Mouse (Mus musculus) heart, adult 2 months (tissue): ENCODE data around the gene Ano2.

ENCODE experiments used
- CTCF ChIP-seq: fragments of 200-600 bp; IDR thresholded peaks from 2 replicates; pipeline ENCODE4 v1.8.1; 2022; ENCODE audit warnings: antibody characterized with exemption, mild to moderate bottlenecking, moderate library complexity
- EP300 ChIP-seq: fragments of 200-500 bp; IDR thresholded peaks from 2 replicates; pipeline ENCODE4 v1.6.1; 2011; ENCODE audit warnings: low read depth, low read length, control low read depth; ENCODE audit not compliant: insufficient read depth
- POLR2A ChIP-seq: fragments of 200-500 bp; IDR thresholded peaks from 2 replicates; pipeline ENCODE4 v1.6.1; 2011; ENCODE audit warnings: mild to moderate bottlenecking, low read depth, low read length, control low read depth; ENCODE audit not compliant: insufficient read depth

DNA sequence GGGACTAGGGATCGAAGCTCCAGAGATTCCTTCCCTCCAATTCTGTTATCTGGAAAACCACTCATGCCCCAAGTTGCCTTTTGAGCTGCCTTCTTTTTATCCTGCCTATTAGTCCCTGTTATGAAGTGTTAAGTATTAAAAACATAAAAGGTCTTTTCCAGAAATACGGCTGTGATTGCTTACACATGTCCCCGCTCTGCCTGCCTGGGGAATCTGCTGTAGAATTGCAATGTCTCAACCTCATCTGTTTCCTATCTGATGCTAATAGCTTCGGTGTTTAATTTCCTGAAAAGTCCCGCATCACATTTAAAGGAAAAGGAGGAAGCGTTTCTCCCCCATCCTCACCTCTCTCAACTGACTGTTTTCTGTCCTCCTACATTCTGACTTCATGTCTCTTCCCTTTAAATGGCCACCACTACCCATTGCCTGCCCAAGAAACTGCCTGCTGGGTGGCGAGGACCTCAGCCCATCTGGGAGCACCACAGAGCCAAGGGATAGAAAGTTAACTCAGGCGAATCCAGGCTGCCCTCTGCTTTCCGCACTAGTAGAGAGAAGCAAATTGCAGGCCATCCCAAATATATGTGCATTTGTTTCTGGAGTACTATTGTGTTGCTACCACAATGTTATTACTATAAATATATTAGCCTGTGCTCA lies 118.9 kb downstream of the Ano2 start:
- no peak for TF ChIP-seq CTCF
- TF ChIP-seq POLR2A, result no peak
- TF ChIP-seq EP300, result no peak
